Mouse (Mus musculus) brain, embryonic 14.5 days (tissue): ENCODE measurements around the gene Dcst2.

ENCODE experiments used
- CTCF ChIP-seq: fragments of 200-500 bp; IDR thresholded peaks from 2 replicates; pipeline ENCODE4 v1.5.1; 2012; ENCODE audit warnings: inconsistent platforms, mild to moderate bottlenecking, moderate library complexity, borderline replicate concordance; ENCODE audit not compliant: insufficient read depth, insufficient read length; ENCODE audit errors: extremely low read depth
- POLR2A ChIP-seq: fragments of 200-500 bp; IDR thresholded peaks from 2 replicates; pipeline ENCODE4 v1.6.1; 2012; ENCODE audit warnings: mild to moderate bottlenecking, inconsistent platforms, borderline replicate concordance; ENCODE audit not compliant: poor library complexity, insufficient read depth, insufficient read length, severe bottlenecking; ENCODE audit errors: extremely low read depth

- TF ChIP-seq CTCF (no peak), POLR2A (no peak)
Measured at GRCm38 (mm10) chr3:89351271-89351670, 10.5 kb upstream of the Dcst2 start.
